Mouse (Mus musculus): ENCODE measurements at regions not wholly inside any gene's neighbourhood (a gene's known extent, or its start where the extent isn't known, plus 50 kb on each side); places are given as distances from the start of the nearest gene placed in this dataset.

DNA sequence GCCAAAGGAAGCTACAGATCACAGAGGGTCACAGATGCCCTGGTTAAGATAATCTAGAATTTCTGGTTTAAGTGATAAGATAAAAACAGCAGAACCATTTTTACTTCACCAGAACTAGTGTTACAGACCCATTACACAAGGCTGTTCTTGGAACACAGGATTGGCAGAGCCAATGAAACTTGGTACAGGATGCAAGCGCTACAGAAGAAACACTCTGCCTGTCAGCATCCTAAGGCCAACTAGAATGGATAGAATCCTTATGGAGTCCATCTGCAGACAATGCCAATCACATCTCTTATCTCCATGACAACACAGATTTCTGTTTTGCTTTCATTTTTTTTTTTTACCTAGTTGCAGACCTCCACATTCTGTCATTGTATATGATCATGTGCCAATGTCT lies 759.4 kb upstream of the Stxbp6 start:
- peak in 1 of 2 experiments; percentile 30 for DNase-seq (ENCODE audit: low spot score in 2 of 2)

DNA sequence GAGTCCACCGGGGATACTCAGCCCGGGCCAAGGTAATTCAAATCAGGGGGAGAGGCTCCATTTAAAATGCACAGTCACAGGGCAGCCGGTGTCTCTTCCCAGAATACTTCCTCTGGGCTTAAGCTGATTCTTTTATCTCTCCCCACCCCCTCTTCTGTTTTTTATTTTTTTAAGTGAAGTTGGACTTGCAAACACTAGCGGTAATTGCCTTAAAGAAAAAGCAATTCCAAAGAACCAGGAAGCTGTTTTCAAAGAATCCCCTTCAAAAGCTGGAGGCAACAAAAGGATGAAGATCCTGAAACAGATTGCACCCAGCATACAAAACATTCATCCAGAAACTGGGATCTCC lies 758.9 kb upstream of the Stxbp6 start:
- no peak for DNase-seq (ENCODE audit: low spot score in 2 of 2)

DNA sequence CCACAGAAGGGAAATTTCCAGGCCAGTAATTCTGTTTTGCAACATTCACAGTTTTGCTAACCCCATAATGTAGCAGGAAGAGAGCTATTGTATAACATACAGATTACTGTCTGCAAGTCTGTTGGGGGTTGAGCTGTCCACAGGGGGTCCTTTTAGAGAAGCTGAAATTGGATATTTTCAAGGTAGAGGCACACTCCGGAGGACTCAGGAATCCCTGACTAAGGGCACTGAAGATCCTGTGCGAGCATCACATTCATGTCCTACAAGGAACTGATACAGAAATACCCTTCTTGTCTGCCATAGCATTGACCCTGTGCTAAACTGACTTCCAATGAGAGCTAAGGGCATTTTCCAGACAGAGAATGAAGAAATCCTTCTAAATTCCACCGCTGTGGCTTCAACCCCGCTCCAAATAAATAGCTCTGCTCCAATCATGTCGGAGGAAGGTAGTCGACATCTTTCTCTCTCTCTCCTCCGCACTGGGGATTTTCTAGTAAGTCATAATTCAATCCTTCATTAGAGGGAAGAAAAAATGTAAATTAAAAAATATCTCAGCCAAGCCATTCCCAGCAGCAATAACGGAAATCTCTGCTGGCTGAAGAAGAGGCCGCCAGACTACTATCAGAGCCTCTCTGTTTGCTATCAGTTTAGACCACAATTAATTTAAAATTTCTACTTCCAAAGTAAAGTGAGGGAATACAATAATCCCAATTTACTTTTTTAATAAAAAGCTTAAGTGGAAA lies 758.3 kb upstream of the Stxbp6 start:
- DNase-seq (ENCODE audit: low spot score in 2 of 2), result no peak

DNA sequence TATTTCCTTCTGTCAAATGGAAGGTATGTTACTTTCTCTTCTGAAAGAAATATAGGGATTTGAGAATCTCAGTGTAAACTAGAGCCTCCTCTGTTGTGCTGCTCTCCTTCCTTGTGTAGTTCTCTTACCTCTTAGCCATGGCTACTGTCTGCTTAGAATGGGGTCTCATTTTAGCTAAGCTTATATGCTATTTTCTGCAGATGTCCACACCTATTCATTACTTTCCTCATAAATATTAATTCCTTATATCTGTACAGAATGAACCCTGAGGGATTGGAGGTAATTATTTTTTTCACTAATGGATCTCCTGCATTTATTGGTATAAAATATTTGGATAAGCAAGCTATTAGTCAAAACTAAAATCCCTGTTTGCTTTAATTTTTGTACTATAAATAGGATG lies 750.4 kb upstream of the Stxbp6 start:
- DNase-seq (ENCODE audit: low spot score in 2 of 2), result no peak
